Mouse (Mus musculus): ENCODE measurements around the gene Gm10697. TPM values are rescaled to one million over a fixed set of nuclear protein-coding genes. Genes with fewer than 3 reads are reported as not detected.
"Not testable (repeated sequence)": the region's sequence is repeated elsewhere in the genome, so short reads cannot be mapped to it uniquely, and the experiment has no call there.

Gm10697 gene
- polyA plus RNA-seq (2016; fragmentation: Nextera tagmentation; extraction: Ambion mirVana), result not detected in 2 replicates

DNA sequence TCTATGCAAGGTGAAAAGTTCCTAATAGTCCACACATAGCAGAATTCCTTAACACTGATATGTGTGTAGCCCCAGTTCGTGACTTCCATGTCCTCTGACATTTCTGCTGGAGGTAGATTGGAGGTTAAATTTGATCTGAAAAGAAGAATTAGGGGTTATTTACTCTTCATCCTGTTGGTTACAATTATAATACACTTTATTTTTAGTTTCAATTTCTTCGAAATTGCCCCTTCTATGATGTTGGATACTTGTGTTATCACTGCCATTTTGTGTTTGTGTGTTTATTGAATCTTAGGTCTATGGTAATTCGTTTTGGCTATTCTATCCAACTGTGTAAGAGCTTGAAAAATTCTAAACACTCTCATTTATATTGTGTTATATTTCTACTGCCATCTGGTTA, at the start of gene Gm10697:
Gm10697 (minus strand) TSS at position 101 of the 400 bp plus-strand sequence.
- not testable (repeated sequence) for H3K9ac ChIP-seq (replicated peaks); H3K9me3 ChIP-seq; H3K36me3 ChIP-seq; H3K4me2 ChIP-seq; H3K27ac ChIP-seq; ATAC-seq (ENCODE audit: insufficient number of reproducible peaks, insufficient read depth, low FRiP score, low TSS enrichment, low read depth); H3K27me3 ChIP-seq; H3K4me1 ChIP-seq (replicated peaks); H3K4me3 ChIP-seq (replicated peaks)
- 63% methylated on average over 2 of the region's 3 CpGs for WGBS

DNA sequence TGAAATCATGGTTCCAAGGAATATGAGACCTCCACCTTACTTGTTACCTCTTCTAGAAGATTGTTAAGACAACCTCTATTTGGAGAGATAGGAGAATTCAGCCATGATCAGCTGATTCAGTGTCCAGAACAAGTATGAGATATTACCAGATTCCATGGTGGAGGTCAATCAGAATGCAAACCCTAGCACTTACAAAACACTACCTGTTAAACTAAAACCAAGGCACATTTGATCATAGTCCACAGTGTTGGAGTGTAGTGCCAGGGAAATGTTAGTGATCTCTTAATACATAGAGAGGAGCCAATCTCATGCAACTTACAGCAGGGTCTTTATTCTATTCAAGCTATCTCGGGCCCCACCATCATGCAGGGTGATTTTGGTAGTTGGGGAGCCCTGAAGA, 42.6 kb upstream of the Gm10697 start:
- not testable (repeated sequence) for H3K9me3 ChIP-seq; H3K9ac ChIP-seq (replicated peaks); H3K4me2 ChIP-seq; H3K36me3 ChIP-seq; H3K4me3 ChIP-seq (replicated peaks); H3K27me3 ChIP-seq; H3K27ac ChIP-seq; ATAC-seq (ENCODE audit: insufficient number of reproducible peaks, insufficient read depth, low FRiP score, low TSS enrichment, low read depth); H3K4me1 ChIP-seq (replicated peaks)
- 70% methylated on average over 1 of the region's 1 CpGs for WGBS

DNA sequence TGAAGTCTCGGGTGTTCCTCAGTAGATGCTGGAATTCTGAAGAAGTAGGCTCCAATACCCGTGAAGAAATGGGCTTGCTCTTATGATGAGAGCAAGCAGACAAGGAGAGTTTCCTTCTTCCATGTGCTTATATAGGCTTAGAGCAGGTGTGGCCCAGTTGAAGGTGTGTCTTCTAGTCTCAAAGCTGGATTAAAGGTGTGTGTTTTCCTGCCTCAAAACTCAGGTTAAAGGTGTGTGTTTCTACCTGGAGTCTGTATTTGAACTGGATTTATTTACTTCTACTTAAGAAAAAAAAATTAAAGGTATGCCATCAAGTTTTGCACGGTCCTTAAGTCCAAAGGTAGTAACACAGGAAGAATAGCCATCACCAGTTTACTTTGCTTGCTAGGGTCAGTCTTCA, 17.7 kb downstream of the Gm10697 start, which contains the start of gene Gm9125:
Gm9125 (minus strand) TSS at position 101 of the 400 bp plus-strand sequence.
- not testable (repeated sequence) for ATAC-seq (ENCODE audit: insufficient number of reproducible peaks, insufficient read depth, low FRiP score, low TSS enrichment, low read depth); H3K27me3 ChIP-seq; H3K9me3 ChIP-seq; H3K27ac ChIP-seq; H3K36me3 ChIP-seq; H3K9ac ChIP-seq (replicated peaks); H3K4me3 ChIP-seq (replicated peaks); H3K4me1 ChIP-seq (replicated peaks); H3K4me2 ChIP-seq
- 59% methylated on average over 2 of the region's 3 CpGs for WGBS

DNA sequence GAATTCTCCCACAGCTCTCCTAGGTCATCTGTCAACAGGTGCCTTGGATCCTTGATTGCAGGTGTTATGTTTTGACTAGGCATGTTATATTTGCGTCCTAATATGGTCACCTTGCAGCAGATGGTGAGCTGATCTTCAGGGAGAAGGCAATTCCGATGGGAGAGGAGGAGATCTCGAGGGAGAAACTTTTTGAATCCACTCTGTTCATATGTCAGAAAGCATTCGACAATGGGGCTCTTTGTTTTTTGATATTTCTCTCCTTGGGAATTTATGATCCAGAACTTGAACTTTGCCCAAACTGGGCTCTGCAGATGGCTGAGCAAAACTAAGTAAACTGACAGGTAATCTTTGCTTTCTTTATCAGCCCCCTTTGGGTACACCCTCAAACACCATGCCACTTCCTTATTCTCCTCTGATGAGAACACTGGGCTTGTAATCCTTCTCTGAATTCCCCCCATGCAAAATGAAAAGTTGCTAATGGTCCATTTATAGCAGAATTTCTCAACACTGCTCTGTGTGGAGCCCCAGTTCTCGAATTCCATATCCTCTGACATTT, 22.8 kb downstream of the Gm10697 start:
- WGBS, result no CpG with 5 or more reads among the region's 5 CpGs
- not testable (repeated sequence) for H3K4me1 ChIP-seq (replicated peaks); H3K27ac ChIP-seq; H3K4me3 ChIP-seq (replicated peaks); H3K9ac ChIP-seq (replicated peaks); H3K27me3 ChIP-seq; H3K9me3 ChIP-seq; H3K36me3 ChIP-seq; H3K4me2 ChIP-seq; ATAC-seq (ENCODE audit: insufficient number of reproducible peaks, insufficient read depth, low FRiP score, low TSS enrichment, low read depth)

DNA sequence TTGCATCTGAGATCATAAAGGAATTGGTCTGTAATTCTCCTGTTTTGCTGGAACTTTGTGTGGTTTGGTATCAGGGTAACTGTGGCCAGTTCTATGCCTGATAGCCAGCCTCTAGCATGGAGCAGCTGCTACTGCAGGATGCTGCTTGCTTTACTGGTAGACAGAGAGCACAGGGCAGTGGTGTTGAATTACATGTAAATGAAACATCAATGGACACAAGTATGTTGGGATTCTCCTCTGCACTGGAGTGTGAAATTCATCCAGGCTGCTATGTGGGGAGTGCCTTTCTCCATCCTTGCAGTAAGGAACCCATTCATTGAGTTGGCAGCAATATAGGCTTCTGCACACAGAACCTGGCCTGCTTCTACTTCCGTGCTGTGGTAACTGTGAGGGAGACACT, 34.2 kb downstream of the Gm10697 start:
- not testable (repeated sequence) for H3K4me1 ChIP-seq (replicated peaks); ATAC-seq (ENCODE audit: insufficient number of reproducible peaks, insufficient read depth, low FRiP score, low TSS enrichment, low read depth); H3K4me3 ChIP-seq (replicated peaks); H3K9ac ChIP-seq (replicated peaks); H3K27me3 ChIP-seq; H3K4me2 ChIP-seq; H3K36me3 ChIP-seq; H3K27ac ChIP-seq; H3K9me3 ChIP-seq
- 95% methylated on average over 1 of the region's 1 CpGs for WGBS

DNA sequence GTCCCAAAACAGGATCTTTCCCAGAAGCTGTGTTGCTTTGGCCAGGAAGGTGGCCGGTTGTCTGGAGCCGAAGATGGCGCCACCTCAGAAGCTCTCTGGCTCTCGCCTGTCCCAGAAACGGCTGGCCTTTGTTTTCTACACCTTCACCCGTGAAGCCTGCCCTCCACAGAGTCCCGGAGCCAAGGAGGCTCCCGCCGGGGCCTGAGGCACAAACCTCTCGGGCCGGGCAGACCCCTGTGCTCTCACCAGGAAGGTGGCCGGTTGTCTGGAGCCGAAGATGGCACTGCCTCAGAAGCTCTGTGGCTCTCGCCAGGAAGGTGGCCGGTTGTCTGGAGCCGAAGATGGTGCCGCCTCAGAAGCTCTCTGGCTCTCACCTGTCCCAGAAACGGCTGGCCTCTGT, 38.0 kb downstream of the Gm10697 start:
- H3K4me1 ChIP-seq (replicated peaks); ATAC-seq (ENCODE audit: insufficient number of reproducible peaks, insufficient read depth, low FRiP score, low TSS enrichment, low read depth); H3K4me2 ChIP-seq; H3K9me3 ChIP-seq; H3K36me3 ChIP-seq; H3K27ac ChIP-seq; H3K9ac ChIP-seq (replicated peaks); H3K4me3 ChIP-seq (replicated peaks); H3K27me3 ChIP-seq: not testable (repeated sequence)
- 91% methylated on average over 17 of the region's 18 CpGs for WGBS

Other genes starting within 250 kb of the Gm10697 start
- not detected in 2 replicates for gene Tdpoz3, start 246.6 kb downstream of the Gm10697 start, polyA plus RNA-seq (2016; fragmentation: Nextera tagmentation; extraction: Ambion mirVana)
- not detected in 2 replicates for gene Gm9117, start 129.1 kb downstream of the Gm10697 start, polyA plus RNA-seq (2016; fragmentation: Nextera tagmentation; extraction: Ambion mirVana)
- gene Tdpoz5, start 111.3 kb downstream of the Gm10697 start, polyA plus RNA-seq (2016; fragmentation: Nextera tagmentation; extraction: Ambion mirVana), result not detected in 2 replicates
- gene Gm9125, start 17.8 kb downstream of the Gm10697 start, polyA plus RNA-seq (2016; fragmentation: Nextera tagmentation; extraction: Ambion mirVana), result not detected in 2 replicates
- not detected in 2 replicates for gene Gm10696, start 105.5 kb upstream of the Gm10697 start, polyA plus RNA-seq (2016; fragmentation: Nextera tagmentation; extraction: Ambion mirVana)
- gene Gm5286, start 124.1 kb upstream of the Gm10697 start, polyA plus RNA-seq (2016; fragmentation: Nextera tagmentation; extraction: Ambion mirVana), result not detected in 2 replicates
- not detected in 2 replicates for gene Gm4778, start 191.4 kb upstream of the Gm10697 start, polyA plus RNA-seq (2016; fragmentation: Nextera tagmentation; extraction: Ambion mirVana)
- gene Them4, start 237.4 kb upstream of the Gm10697 start, polyA plus RNA-seq (2016; fragmentation: Nextera tagmentation; extraction: Ambion mirVana), result 9.1 and 10.1 TPM in 2 replicates